Mouse (Mus musculus) ES-Bruce4 (cell line): ENCODE results near the gene Dus3l.

ENCODE experiments used
- CTCF ChIP-seq: IDR thresholded peaks from one replicate; pipeline ENCODE4 v1.8.1; 2011; ENCODE audit warnings: low read depth, low read length
- EP300 ChIP-seq: IDR thresholded peaks from 2 replicates; pipeline ENCODE4 v1.6.1; 2011; ENCODE audit warnings: low read depth, low read length; ENCODE audit not compliant: insufficient read depth

- peak; percentile 86 for TF ChIP-seq CTCF
- TF ChIP-seq EP300 = no peak
These were observed 28.0 kb upstream of the Dus3l start for GRCm38 (mm10) chr17:56736534-56736933.
